ENCODE assay signal across 9 mouse cellular contexts in genomic region chr4:118276520-118277232, GRCm38 (mm10). TPM values are rescaled to one million over a fixed set of nuclear protein-coding genes. Genes with fewer than 3 reads are reported as not detected.
DNase-seq lines count a peak whose midpoint lies in the region; ATAC-seq lines count a peak whose summit lies in the region.
"Had no signal": no experiment of that assay in that cellular context is flagged by ENCODE, and none has a peak within 500 bp of the region (broad histone marks: within the 10 kb centered on the region; RNA-seq: fewer than 3 reads in every experiment).

No protein-coding gene starts in this region.

- peaks cover 60% of the 10 kb centered on the region for H3K4me1 ChIP-seq in liver, embryonic 15.5 days (replicated peaks)

- no peaks in the 10 kb centered on the region for H3K9me3 ChIP-seq in liver, embryonic 15.5 days (replicated peaks)

- H3K36me3 ChIP-seq in liver, embryonic 15.5 days (replicated peaks): no peaks in the 10 kb centered on the region

- no peak overlapping the region for H3K9ac ChIP-seq in liver, embryonic 15.5 days

- no peak overlapping the region for H3K4me3 ChIP-seq in liver, embryonic 15.5 days (replicated peaks)

- H3K4me2 ChIP-seq in liver, embryonic 15.5 days: 0 out of 2 replicates have a peak overlapping the region, but pooled peaks have one; percentile 18

- H3K27me3 ChIP-seq in liver, embryonic 15.5 days: no peaks in the 10 kb centered on the region

- intact Hi-C loops in gastrocnemius, postnatal 14 days (cut with DNase I; ENCODE audit: low total_unique reads): no loop called here
- intact Hi-C loops in heart, postnatal 10 days (cut with DNase I): no loop called here

- ATAC-seq in liver, embryonic 15.5 days (ENCODE audit: insufficient read depth): peak; percentile 74

- peak; percentile 46 for DNase-seq in gastrocnemius, postnatal 14 days
- no peak for DNase-seq in gastrocnemius, adult 18-20 months (ENCODE audit: low spot score)
- DNase-seq in embryo, embryonic 10.5 days (ENCODE audit: low spot score): peak; percentile 99
- peak; percentile 42 to 56 for DNase-seq in heart, postnatal 10 days
- DNase-seq in layer of hippocampus, adult 18-20 months (ENCODE audit: low spot score in 2 of 2): peak; percentile 48 to 70
- DNase-seq in ovary, postnatal 14 days (ENCODE audit: low spot score): peak; percentile 69
- DNase-seq in thymus, postnatal 36 days: no peak

- WGBS in liver, embryonic 15.5 days (ENCODE audit: insufficient replicate concordance): 41% methylated on average over 9 of the region's 9 CpGs

- peak overlapping the region; percentile 48; the same call in 1 of the 2 replicates for H3K27ac ChIP-seq in liver, embryonic 15.5 days (replicated peaks)
- H3K27ac ChIP-seq: macrophage had no signal

RNA-seq across cellular contexts. Expression of gene Ptprf, which starts 14.5 kb away (rescaled TPM):
- total RNA-seq in gastrocnemius, postnatal 14 days (2021): 10 to 100 TPM in 1 of 2 experiments, 1 to 10 TPM in 1; 7.7 to 11.7 TPM
- 1 to 10 TPM; 2.0 to 2.2 TPM for total RNA-seq in gastrocnemius, adult 18-20 months (2021)
- 10 to 100 TPM; 22.6 to 29.3 TPM for total RNA-seq in heart, postnatal 10 days (2021)
- 10 to 100 TPM; 67.6 to 77.5 TPM for total RNA-seq in layer of hippocampus, adult 18-20 months (2021)
- polyA plus RNA-seq in liver, embryonic 15.5 days (2015; fragmentation: Nextera tagmentation; extraction: Ambion mirVana): 9.8 and 12.7 TPM in 2 replicates

Comparison
In these comparisons a context has a peak if more than half of its experiments do, and no peak if none do; other contexts are left out.
1. DNase-seq: peak in gastrocnemius, postnatal 14 days (single experiment), embryo, embryonic 10.5 days (single experiment), heart, postnatal 10 days (2 of 2), layer of hippocampus, adult 18-20 months (2 of 2) and ovary, postnatal 14 days (single experiment); none in gastrocnemius, adult 18-20 months (single experiment) and thymus, postnatal 36 days (0 of 2).